Mouse (Mus musculus) hindbrain, embryonic 11.5 days (tissue): ENCODE results near the gene Fasn. TPM values are rescaled to one million over a fixed set of nuclear protein-coding genes. Genes with fewer than 3 reads are reported as not detected.
"Not testable (repeated sequence)": the region's sequence is repeated elsewhere in the genome, so short reads cannot be mapped to it uniquely, and the experiment has no call there.

ENCODE experiments used
- ATAC-seq: fragments of 200-750 bp; cut with Nextera tagmentation; 2 replicates; pipeline ENCODE4 v1.8.0; 2017; ENCODE audit warnings: mild to moderate bottlenecking, moderate TSS enrichment, moderate library complexity; ENCODE audit not compliant: low FRiP score
- DNase-seq: peaks from one replicate; pipeline ENCODE4 v3.0.0-alpha.2; 2015; ENCODE audit warnings: low spot score
- H3K27ac ChIP-seq: fragments of 300-500 bp; sonication (generic); 2 replicates; pipeline ENCODE4 v1.5.1; 2014; ENCODE audit warnings: mild to moderate bottlenecking, low read depth, low read length
- H3K27me3 ChIP-seq: fragments of 300-500 bp; sonication (generic); 2 replicates; pipeline ENCODE4 v1.6.1; 2014; ENCODE audit warnings: mild to moderate bottlenecking, low read length, moderate library complexity, mixed read lengths; ENCODE audit not compliant: control insufficient read depth, insufficient read depth
- H3K36me3 ChIP-seq: fragments of 300-500 bp; sonication (generic); 2 replicates; pipeline ENCODE4 v1.6.1; 2014; ENCODE audit warnings: mild to moderate bottlenecking, low read length, moderate library complexity, mixed read lengths; ENCODE audit not compliant: control insufficient read depth, insufficient read depth
- H3K4me1 ChIP-seq: fragments of 300-500 bp; sonication (generic); replicated peaks from 2 replicates; pipeline ENCODE4 v1.6.1; 2014; ENCODE audit warnings: low read length, mixed read lengths; ENCODE audit not compliant: control insufficient read depth, insufficient read depth
- H3K4me2 ChIP-seq: fragments of 300-500 bp; sonication (generic); replicated peaks from 2 replicates; pipeline ENCODE4 v1.6.1; 2014; ENCODE audit warnings: mild to moderate bottlenecking, low read depth, low read length
- H3K4me3 ChIP-seq: fragments of 300-500 bp; sonication (generic); 2 replicates; pipeline ENCODE4 v1.5.1; 2014; ENCODE audit warnings: low read depth, low read length
- H3K9ac ChIP-seq: fragments of 300-500 bp; sonication (generic); 2 replicates; pipeline ENCODE4 v1.6.1; 2014; ENCODE audit warnings: low read depth, low read length
- H3K9me3 ChIP-seq: fragments of 300-500 bp; sonication (generic); 2 replicates; pipeline ENCODE4 v1.6.1; 2016; ENCODE audit warnings: low read length; ENCODE audit not compliant: control insufficient read depth
- WGBS: fragments of 180-500 bp; shearing (Covaris S2); extraction: QIAGEN DNeasy Blood & Tissue Kit; methylation state at CpG from one replicate; pipeline ENCODE4 v1.1.7; 2014; 5-methylcytosine and 5-hydroxymethylcytosine counted together
- polyA plus RNA-seq: library from polyadenylated mRNA; unstranded; fragments of >200 nt; fragmentation: Nextera tagmentation; extraction: Ambion mirVana; gene quantifications from 2 replicates; pipeline ENCODE4 v1.2.1, GENCODE M21; 2014

The Fasn gene
- polyA plus RNA-seq, 1 experiment from 2014 or later, result 76.0 TPM

DNA sequence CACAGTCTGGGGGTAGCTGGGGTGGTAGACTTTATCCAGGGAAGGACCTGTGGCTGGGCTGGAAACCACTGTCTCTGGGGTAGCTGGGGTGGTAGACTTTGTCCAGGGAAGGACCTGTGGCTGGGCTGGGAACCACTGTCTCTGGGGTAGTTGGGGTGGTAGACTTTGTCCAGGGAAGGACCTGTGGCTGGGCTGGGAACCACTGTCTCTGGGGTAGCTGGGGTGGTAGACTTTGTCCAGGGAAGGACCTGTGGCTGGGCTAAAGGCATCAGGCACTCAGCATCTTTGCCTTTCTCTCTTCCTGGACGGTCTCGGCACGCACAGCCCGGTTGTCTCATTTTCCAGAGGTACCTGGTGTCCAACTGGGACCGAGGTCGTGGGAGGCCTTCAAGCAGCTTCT, 43.0 kb downstream of the Fasn start:
- H3K36me3 ChIP-seq, H3K27me3 ChIP-seq, H3K9ac ChIP-seq, DNase-seq, H3K27ac ChIP-seq, H3K4me1 ChIP-seq, H3K9me3 ChIP-seq, H3K4me3 ChIP-seq, H3K4me2 ChIP-seq, ATAC-seq: not testable (repeated sequence)
- 96% methylated on average over 6 of the region's 6 CpGs for WGBS

DNA sequence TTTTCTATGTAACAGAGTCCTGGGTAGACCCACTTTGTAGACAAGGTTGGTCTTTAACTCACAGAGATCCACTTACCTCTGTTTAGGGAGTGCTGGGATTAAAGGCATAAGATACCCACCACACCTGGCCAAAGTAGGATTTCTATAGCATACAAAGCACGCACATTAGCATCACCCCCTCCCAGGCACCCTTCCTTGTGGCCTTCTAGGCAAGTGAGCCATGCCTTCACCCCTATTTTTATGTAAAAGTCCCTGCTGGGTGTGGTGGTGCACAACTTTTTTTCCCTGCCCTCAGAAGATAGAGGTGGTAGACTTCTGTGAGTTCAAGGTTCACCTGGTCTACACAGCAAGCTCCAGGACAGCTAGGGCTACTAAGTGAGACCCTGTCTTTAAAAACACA, 44.5 kb downstream of the Fasn start:
- DNase-seq, result no peak
- Histone ChIP-seq H3K4me1 (peaks cover 3% of the 10 kb centered on the region; the same call in 1 of the 2 replicates), H3K9ac (no peak overlapping the region), H3K4me2 (no peak overlapping the region), H3K4me3 (no peak overlapping the region), H3K36me3 (no peaks in the 10 kb centered on the region), H3K9me3 (no peaks in the 10 kb centered on the region), H3K27ac (no peak overlapping the region), H3K27me3 (no peaks in the 10 kb centered on the region)
- WGBS, result 69% methylated on average over 1 of the region's 1 CpGs
- no peak for ATAC-seq

DNA sequence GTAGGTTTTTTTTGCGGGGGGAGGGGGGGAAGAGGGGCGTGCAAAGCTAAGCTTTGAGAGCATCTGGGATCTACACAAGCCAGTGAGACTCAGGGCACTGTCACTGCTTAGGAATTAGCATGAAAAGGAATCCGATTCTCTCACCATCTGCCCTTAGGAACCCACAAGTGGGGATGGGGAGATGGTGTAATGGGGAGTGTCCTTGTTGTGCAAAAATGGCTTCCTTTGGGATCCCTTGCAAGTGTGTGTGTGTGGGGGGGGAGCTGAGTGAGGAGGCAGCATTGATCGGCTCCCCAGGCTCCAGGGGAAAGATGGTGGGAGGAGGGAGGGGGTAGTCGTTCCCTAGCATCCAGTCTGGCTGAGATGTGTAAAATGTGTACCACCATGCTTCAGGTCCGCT, 47.2 kb downstream of the Fasn start:
- ATAC-seq (no peak), DNase-seq (no peak)
- Histone ChIP-seq H3K9me3 (no peaks in the 10 kb centered on the region), H3K27ac (no peak overlapping the region), H3K27me3 (no peaks in the 10 kb centered on the region), H3K4me1 (no peaks in the 10 kb centered on the region), H3K9ac (no peak overlapping the region), H3K36me3 (no peaks in the 10 kb centered on the region), H3K4me2 (no peak overlapping the region), H3K4me3 (no peak overlapping the region)
- WGBS, result 18% methylated on average over 6 of the region's 6 CpGs

DNA sequence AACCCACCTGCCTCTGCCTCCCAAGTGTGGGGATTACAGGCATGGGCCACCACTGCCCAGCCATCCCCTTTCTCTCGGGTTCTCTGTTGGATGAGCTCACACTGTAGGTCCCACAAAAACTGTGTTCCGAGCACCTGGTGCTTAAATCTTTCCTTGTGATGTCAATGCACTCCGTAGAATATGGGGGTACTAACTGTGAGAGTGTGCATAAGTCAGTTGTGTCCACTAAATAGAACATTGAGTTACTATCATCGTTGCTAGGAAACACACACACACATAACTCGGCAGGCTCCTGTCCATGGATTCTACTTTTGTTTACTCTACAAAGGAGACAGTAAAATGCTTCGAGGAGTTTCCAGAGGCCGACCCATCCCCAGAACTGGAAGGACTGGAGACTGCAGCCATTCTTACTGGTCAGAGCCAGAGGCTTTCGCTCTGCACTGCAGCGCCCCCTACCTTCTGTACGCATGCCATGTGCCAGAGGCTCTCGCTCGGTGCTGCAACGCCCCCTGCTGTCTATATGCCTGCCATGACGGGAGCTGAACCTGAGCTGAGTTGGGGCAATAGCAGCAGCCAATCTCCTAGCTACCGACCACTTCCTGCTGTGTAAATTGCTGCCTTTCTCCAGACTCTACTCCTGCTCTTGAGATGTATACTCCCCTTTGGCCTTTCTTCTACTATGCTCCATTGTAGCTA, 48.4 kb downstream of the Fasn start:
- H3K4me2 ChIP-seq, result no peak overlapping the region
- no peaks in the 10 kb centered on the region for H3K9me3 ChIP-seq
- no peaks in the 10 kb centered on the region for H3K27me3 ChIP-seq
- WGBS, result 28% methylated on average over 15 of the region's 15 CpGs
- H3K4me3 ChIP-seq, result no peak overlapping the region
- no peak overlapping the region for H3K27ac ChIP-seq
- H3K36me3 ChIP-seq, result no peaks in the 10 kb centered on the region
- ATAC-seq (peak; percentile 79), DNase-seq (peak; percentile 97)
- H3K4me1 ChIP-seq, result no peaks in the 10 kb centered on the region
- no peak overlapping the region for H3K9ac ChIP-seq

DNA sequence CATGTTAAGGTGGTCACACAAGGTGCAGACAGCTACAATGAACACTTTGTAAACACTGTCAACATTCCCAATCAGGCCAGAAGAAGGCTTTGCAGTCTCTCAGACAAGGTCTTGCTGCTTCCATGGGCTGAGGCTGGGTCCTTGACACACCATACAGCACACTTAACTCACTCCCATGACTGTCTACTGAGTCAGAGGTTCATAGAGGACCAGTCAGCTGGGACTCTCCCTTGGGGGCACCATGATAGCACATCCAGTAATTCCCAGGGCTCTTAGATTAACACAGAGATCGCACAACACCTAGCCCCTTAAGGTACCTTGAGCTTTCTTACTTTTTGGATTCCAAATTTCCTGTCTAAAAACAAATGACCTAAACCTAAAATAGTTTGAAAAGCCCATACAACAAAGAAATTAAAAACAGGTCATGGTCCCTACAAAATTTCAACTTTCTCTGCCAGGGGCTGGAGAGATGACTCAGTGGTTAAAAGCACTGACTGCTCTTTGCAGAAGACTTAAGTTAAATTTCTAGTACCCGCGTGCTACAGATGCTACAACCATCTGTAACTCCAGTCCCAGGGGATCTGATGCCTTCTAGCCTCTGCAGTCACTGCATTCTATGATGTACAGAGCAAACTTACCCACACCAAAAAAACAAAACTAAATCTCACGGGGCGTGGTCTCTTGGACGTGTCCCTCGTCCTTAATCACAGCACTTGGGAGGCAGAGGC, 50.7 kb downstream of the Fasn start:
- Histone ChIP-seq H3K9ac (no peak overlapping the region), H3K27me3 (no peaks in the 10 kb centered on the region), H3K4me1 (no peaks in the 10 kb centered on the region), H3K27ac (no peak overlapping the region), H3K36me3 (no peaks in the 10 kb centered on the region), H3K4me2 (no peak overlapping the region), H3K4me3 (no peak overlapping the region), H3K9me3 (no peaks in the 10 kb centered on the region)
- 85% methylated on average over 7 of the region's 7 CpGs for WGBS
- DNase-seq (no peak), ATAC-seq (no peak)

DNA sequence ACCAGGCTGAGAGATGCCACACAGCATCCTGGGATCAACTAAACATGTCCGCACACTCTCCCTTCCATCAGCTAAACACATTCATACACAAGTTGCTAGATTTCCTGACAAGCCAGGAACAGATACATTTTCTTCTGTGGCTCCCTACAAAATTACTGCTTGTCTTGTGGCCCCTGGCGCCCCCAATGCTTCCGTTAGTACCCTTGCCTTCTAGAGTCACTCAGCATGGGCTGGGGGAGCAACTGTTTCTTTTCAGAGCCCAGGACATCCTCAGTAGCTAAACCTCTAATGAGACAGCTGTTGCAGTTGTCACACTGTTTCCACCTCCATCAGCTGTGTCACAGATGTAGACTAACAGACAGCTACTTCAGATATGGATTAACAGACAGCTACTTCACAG, 51.6 kb downstream of the Fasn start:
- Histone ChIP-seq H3K4me2 (no peak overlapping the region), H3K36me3 (no peaks in the 10 kb centered on the region), H3K27ac (no peak overlapping the region), H3K9me3 (no peaks in the 10 kb centered on the region), H3K27me3 (no peaks in the 10 kb centered on the region), H3K4me1 (no peaks in the 10 kb centered on the region), H3K4me3 (no peak overlapping the region), H3K9ac (no peak overlapping the region)
- WGBS, result 80% methylated on average over 3 of the region's 3 CpGs
- DNase-seq, result no peak
- ATAC-seq, result no peak

DNA sequence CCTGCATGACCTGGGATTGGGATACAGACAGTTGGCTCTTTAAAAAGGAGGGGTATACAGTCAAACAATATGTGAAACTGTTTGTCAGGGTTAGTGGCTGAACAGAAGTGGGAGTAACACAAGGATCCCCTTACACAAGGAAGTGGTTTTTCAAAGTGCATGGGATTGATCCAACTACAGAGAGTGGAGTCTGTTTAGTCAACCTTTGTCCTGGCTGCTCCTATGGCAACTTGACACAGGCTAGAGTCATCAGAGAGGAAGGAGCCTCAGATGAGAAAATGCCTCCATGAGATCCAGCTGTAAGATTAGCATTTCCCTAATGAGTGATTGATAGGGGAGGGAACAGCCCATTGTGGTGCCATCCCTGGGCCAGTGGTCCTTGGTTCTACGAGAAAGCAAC, 56.1 kb downstream of the Fasn start:
- ATAC-seq (no peak), DNase-seq (no peak)
- Histone ChIP-seq H3K36me3 (no peaks in the 10 kb centered on the region), H3K27ac (no peak overlapping the region), H3K4me2 (no peak overlapping the region), H3K4me3 (no peak overlapping the region), H3K9me3 (no peaks in the 10 kb centered on the region), H3K9ac (no peak overlapping the region), H3K4me1 (no peaks in the 10 kb centered on the region), H3K27me3 (no peaks in the 10 kb centered on the region)
- WGBS, result 69% methylated on average over 1 of the region's 1 CpGs

DNA sequence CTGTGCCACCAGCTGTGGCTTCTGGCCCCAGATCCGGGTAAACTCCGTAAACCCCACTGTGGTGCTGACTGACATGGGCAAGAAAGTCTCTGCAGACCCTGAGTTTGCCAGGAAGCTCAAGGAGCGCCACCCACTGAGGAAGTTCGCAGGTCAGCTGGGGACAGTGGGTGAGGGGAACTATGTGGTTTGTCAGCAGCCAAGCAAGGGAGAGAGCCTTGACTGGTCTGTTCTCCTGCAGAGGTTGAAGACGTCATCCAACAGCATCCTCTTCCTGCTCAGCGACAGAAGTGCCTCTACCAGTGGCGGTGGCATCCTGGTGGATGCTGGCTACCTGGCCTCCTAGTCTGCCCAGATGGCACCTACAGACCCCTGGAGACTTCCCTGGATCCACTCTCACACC, 57.3 kb downstream of the Fasn start:
- not testable (repeated sequence) for H3K4me1 ChIP-seq, H3K36me3 ChIP-seq, H3K4me3 ChIP-seq, H3K9me3 ChIP-seq, H3K27ac ChIP-seq, DNase-seq, ATAC-seq, H3K4me2 ChIP-seq, H3K9ac ChIP-seq, H3K27me3 ChIP-seq
- WGBS, result 69% methylated on average over 3 of the region's 7 CpGs
